Mouse (Mus musculus) MEL (cell line): Measurements from ENCODE around the gene Ercc6. TPM values are rescaled to one million over a fixed set of nuclear protein-coding genes. Genes with fewer than 3 reads are reported as not detected.
A peak's percentile ranks its signal among the peaks of the same experiment; 100 is the strongest.

Source experiments
- DNase-seq: peaks from one replicate; pipeline ENCODE4 v3.0.0; 2011; ENCODE audit warnings: low read depth, low spot score
- H3K27ac ChIP-seq: 2 replicates; pipeline ENCODE4 v1.5.1; 2012; ENCODE audit warnings: low read depth, mild to moderate bottlenecking, control low read depth, low read length, moderate library complexity; ENCODE audit not compliant: control insufficient read depth
- H3K27me3 ChIP-seq, 2 experiments: fragments of 150-350 bp in 1 of 2; sonication (generic) in 1 of 2; 2 replicates each; pipeline ENCODE4 v1.6.1; 2012; ENCODE audit warnings: low read length in 2 of 2, mild to moderate bottlenecking in 2 of 2, improper control_type of control experiment in 1 of 2, moderate library complexity in 1 of 2; ENCODE audit not compliant: insufficient read depth in 2 of 2, control insufficient read depth in 1 of 2
- H3K36me3 ChIP-seq, 2 experiments: 2 replicates each; pipeline ENCODE4 v1.6.1; 2012 to 2014; ENCODE audit warnings: low read length in 2 of 2, improper control_type of control experiment in 1 of 2, inconsistent platforms in 1 of 2, mild to moderate bottlenecking in 1 of 2; ENCODE audit not compliant: insufficient read depth in 2 of 2, control insufficient read depth in 1 of 2
- H3K4me1 ChIP-seq, 2 experiments: fragments of 150-350 bp in 1 of 2; sonication (generic) in 1 of 2; 2 replicates each; pipeline ENCODE4 v1.6.1; 2012; ENCODE audit warnings: low read length in 2 of 2, improper control_type of control experiment in 1 of 2, mild to moderate bottlenecking in 1 of 2; ENCODE audit not compliant: insufficient read depth in 2 of 2, control insufficient read depth in 1 of 2
- H3K4me3 ChIP-seq, 2 experiments: fragments of 150-350 bp in 1 of 2; sonication (generic) in 1 of 2; 2 replicates each; pipeline ENCODE4 v1.5.1; 2012; ENCODE audit warnings: low read depth in 2 of 2, low read length in 2 of 2, mild to moderate bottlenecking in 2 of 2, moderate library complexity in 2 of 2, control low read depth in 1 of 2, improper control_type of control experiment in 1 of 2; ENCODE audit not compliant: control insufficient read depth in 1 of 2, insufficient read depth in 1 of 2
- H3K79me2 ChIP-seq: 2 replicates; pipeline ENCODE4 v1.6.1; 2012; ENCODE audit warnings: mild to moderate bottlenecking, low read length, moderate library complexity; ENCODE audit not compliant: control insufficient read depth, poor library complexity, insufficient read depth
- H3K9ac ChIP-seq: 2 replicates; pipeline ENCODE4 v1.6.1; 2012; ENCODE audit warnings: low read depth, mild to moderate bottlenecking, control low read depth, low read length, moderate library complexity; ENCODE audit not compliant: control insufficient read depth, poor library complexity, severe bottlenecking
- H3K9me3 ChIP-seq: fragments of 150-350 bp; sonication (generic); replicated peaks from 2 replicates; pipeline ENCODE4 v1.6.1; 2012; ENCODE audit warnings: mild to moderate bottlenecking, low read length, improper control_type of control experiment, moderate library complexity; ENCODE audit not compliant: insufficient read depth
- BHLHE40 ChIP-seq: IDR thresholded peaks from 2 replicates; pipeline ENCODE4 v1.6.1; 2012; ENCODE audit warnings: low read depth, mild to moderate bottlenecking, inconsistent platforms, low read length, improper control_type of control experiment, borderline replicate concordance
- CHD1 ChIP-seq: IDR thresholded peaks from 2 replicates; pipeline ENCODE4 v1.6.1; 2012; ENCODE audit warnings: low read depth, mild to moderate bottlenecking, inconsistent platforms, low read length, improper control_type of control experiment
- EP300 ChIP-seq, 2 experiments: IDR thresholded peaks; 2 replicates each; pipeline ENCODE4 v1.6.1; 2011; ENCODE audit warnings: improper control_type of control experiment in 2 of 2, low read length in 2 of 2, low read depth in 1 of 2, mild to moderate bottlenecking in 1 of 2
- ETS1 ChIP-seq: IDR thresholded peaks from 2 replicates; pipeline ENCODE4 v1.6.1; 2012; ENCODE audit warnings: low read depth, mild to moderate bottlenecking, inconsistent platforms, low read length, improper control_type of control experiment, moderate library complexity
- GABPA ChIP-seq: IDR thresholded peaks from 2 replicates; pipeline ENCODE4 v1.6.1; 2012; ENCODE audit warnings: low read depth, mild to moderate bottlenecking, inconsistent platforms, low read length, improper control_type of control experiment, moderate library complexity
- GATA1 ChIP-seq: IDR thresholded peaks from 2 replicates; pipeline ENCODE4 v1.6.1; 2011; ENCODE audit warnings: low read depth, low read length, improper control_type of control experiment
- KAT2A ChIP-seq: conservative IDR thresholded peaks from 2 replicates; pipeline ENCODE4 v1.6.1; 2012; ENCODE audit warnings: low read depth, low read length, improper control_type of control experiment, inconsistent platforms
- MAFK ChIP-seq: IDR thresholded peaks from 2 replicates; pipeline ENCODE4 v1.6.1; 2011; ENCODE audit warnings: low read depth, mild to moderate bottlenecking, low read length, improper control_type of control experiment, borderline replicate concordance
- MAX ChIP-seq: IDR thresholded peaks from 2 replicates; pipeline ENCODE4 v1.6.1; 2011; ENCODE audit warnings: low read length, improper control_type of control experiment
- MAZ ChIP-seq: IDR thresholded peaks from 2 replicates; pipeline ENCODE4 v1.6.1; 2012; ENCODE audit warnings: low read depth, mild to moderate bottlenecking, inconsistent platforms, low read length, improper control_type of control experiment
- MXI1 ChIP-seq: IDR thresholded peaks from 2 replicates; pipeline ENCODE4 v1.6.1; 2011; ENCODE audit warnings: mild to moderate bottlenecking, low read depth, low read length, improper control_type of control experiment
- MYC ChIP-seq: IDR thresholded peaks from 2 replicates; pipeline ENCODE4 v1.6.1; 2011; ENCODE audit warnings: low read depth, mild to moderate bottlenecking, low read length, improper control_type of control experiment, moderate library complexity
- NRF1 ChIP-seq: IDR thresholded peaks from 2 replicates; pipeline ENCODE4 v1.6.1; 2014; ENCODE audit warnings: low read depth, mild to moderate bottlenecking, inconsistent platforms, low read length, improper control_type of control experiment, moderate library complexity; ENCODE audit not compliant: poor library complexity, insufficient read depth, severe bottlenecking
- POLR2AphosphoS5 ChIP-seq: IDR thresholded peaks from 2 replicates; pipeline ENCODE4 v1.6.1; 2012; ENCODE audit warnings: low read depth, borderline replicate concordance, mild to moderate bottlenecking, inconsistent platforms, low read length, moderate library complexity, mixed read lengths
- RCOR1 ChIP-seq: IDR thresholded peaks from 2 replicates; pipeline ENCODE4 v1.6.1; 2012; ENCODE audit warnings: low read depth, mild to moderate bottlenecking, inconsistent platforms, low read length, improper control_type of control experiment
- SMC3 ChIP-seq: IDR thresholded peaks from 2 replicates; pipeline ENCODE4 v1.6.1; 2011; ENCODE audit warnings: low read depth, low read length, improper control_type of control experiment
- TBP ChIP-seq: IDR thresholded peaks from 2 replicates; pipeline ENCODE4 v1.8.0; 2011; ENCODE audit warnings: low read depth, low read length, improper control_type of control experiment
- TCF12 ChIP-seq: IDR thresholded peaks from 2 replicates; pipeline ENCODE4 v1.6.1; 2014; ENCODE audit warnings: low read depth, mild to moderate bottlenecking, inconsistent platforms, low read length, improper control_type of control experiment, moderate library complexity
- UBTF ChIP-seq: IDR thresholded peaks from 2 replicates; pipeline ENCODE4 v1.6.1; 2012; ENCODE audit warnings: low read depth, mild to moderate bottlenecking, inconsistent platforms, low read length, improper control_type of control experiment, moderate library complexity, borderline replicate concordance; ENCODE audit not compliant: insufficient read depth
- USF1 ChIP-seq: IDR thresholded peaks from 2 replicates; pipeline ENCODE4 v1.6.1; 2014; ENCODE audit warnings: low read depth, mild to moderate bottlenecking, inconsistent platforms, low read length, improper control_type of control experiment, moderate library complexity
- USF2 ChIP-seq, 2 experiments: IDR thresholded peaks; 2 replicates each; pipeline ENCODE4 v1.6.1; 2011 to 2012; ENCODE audit warnings: improper control_type of control experiment in 2 of 2, low read length in 2 of 2, borderline replicate concordance in 1 of 2, inconsistent platforms in 1 of 2, low read depth in 1 of 2, mild to moderate bottlenecking in 1 of 2; ENCODE audit not compliant: insufficient read depth in 1 of 2
- ZC3H11A ChIP-seq: IDR thresholded peaks from 2 replicates; pipeline ENCODE4 v1.6.1; 2012; ENCODE audit warnings: low read depth, mild to moderate bottlenecking, inconsistent platforms, low read length, improper control_type of control experiment
- polyA plus RNA-seq, 2 experiments: library from polyadenylated mRNA; stranded (reverse) in 1 of 2; unstranded in 1 of 2; fragments of >175 nt in 1 of 2; fragments of >200 nt in 1 of 2; gene quantifications; 2 replicates each; pipeline versions ENCODE4 v1.2.1 to v1.2.4; 2012; ENCODE audit warnings: low replicate concordance in 2 of 2, low read depth in 1 of 2; ENCODE audit not compliant: insufficient read length in 2 of 2, insufficient read depth in 1 of 2, missing spikeins in 1 of 2
- total RNA-seq: library from RNA; depleted of rRNA; stranded (reverse); fragments of 300-350 nt; gene quantifications from 2 replicates; pipeline ENCODE4 v1.2.3, GENCODE M21; 2012

Gene Ercc6
- total and polyA plus RNA-seq, 3 experiments: 15.1 to 186 (median 15.4) TPM

- peak; percentile 15 to 21; a peak in 1 of 4 replicates for TF ChIP-seq EP300 (IDR thresholded peaks at IDR 0.05; ENCODE audit: low read depth in 1 of 2, low read length in 2 of 2)
- peak; percentile 76; the same call in 1 of the 2 replicates for TF ChIP-seq BHLHE40
- 0 out of 2 replicates have a peak, but pooled peaks have one; percentile 51 for TF ChIP-seq MAX
- no peak for TF ChIP-seq POLR2AphosphoS5
- TF ChIP-seq, all 39 proteins: peak for 7
Observed at GRCm38 (mm10) chr14:32553198-32553903, 40.0 kb downstream of the Ercc6 start (continued).

GRCm38 (mm10) chr14:32554860-32555526 lies 41.7 kb downstream of the Ercc6 start:
- Histone ChIP-seq H3K27me3 (no peaks in the 10 kb centered on the region), H3K9me3 (no peaks in the 10 kb centered on the region), H3K4me3 (no peak overlapping the region), H3K79me2 (no peaks in the 10 kb centered on the region), H3K27ac (no peak overlapping the region), H3K9ac (no peak overlapping the region), H3K36me3 (peaks cover 4 to 9% of the 10 kb centered on the region in 2 experiments), H3K4me1 (peaks cover 3 to 6% of the 10 kb centered on the region in 2 experiments; a peak in 2 of 4 replicates)
- DNase-seq: no peak
- TF ChIP-seq MXI1 (no peak), SMC3 (no peak), NRF1 (no peak), GABPA (no peak), KAT2A (no peak), USF2 (IDR thresholded peaks at IDR 0.05; ENCODE audit: borderline replicate concordance in 1 of 2, insufficient read depth in 1 of 2, low read depth in 1 of 2, low read length in 2 of 2) (no peak), ETS1 (no peak), TCF12 (no peak), ZC3H11A (no peak), RCOR1 (no peak), TBP (no peak), GATA1 (no peak), UBTF (no peak), MAZ (no peak), CHD1 (no peak), USF1 (no peak), MAX (no peak), MAFK (no peak), BHLHE40 (no peak), MYC (no peak)
